Mouse (Mus musculus) c-Kit-negative CD71-positive TER-119-positive erythroid progenitor cells, embryonic 14.5 days (primary cell): Measurements from ENCODE around the gene Cldn20.

ENCODE experiments used
- DNase-seq: peaks from one replicate; pipeline ENCODE4 v3.0.0-alpha.2; 2013; ENCODE audit warnings: low read depth, low spot score

Gene Cldn20

GRCm38 (mm10) chr17:3532254-3532653 is at the start of gene Cldn20:
Cldn20 (plus strand) TSS chr17:3532554.
- no peak for DNase-seq

- no peak for DNase-seq
These were observed 49.3 kb upstream of the Cldn20 start for GRCm38 (mm10) chr17:3483091-3483490.

- no peak for DNase-seq
These were observed 46.5 kb upstream of the Cldn20 start for GRCm38 (mm10) chr17:3485851-3486250.

GRCm38 (mm10) chr17:3487211-3487610 is 45.1 kb upstream of the Cldn20 start:
- no peak for DNase-seq

GRCm38 (mm10) chr17:3487721-3488601 is 44.4 kb upstream of the Cldn20 start:
- no peak for DNase-seq

GRCm38 (mm10) chr17:3490216-3490895 is 42.0 kb upstream of the Cldn20 start:
- no peak for DNase-seq

GRCm38 (mm10) chr17:3491065-3491464 is 41.3 kb upstream of the Cldn20 start:
- no peak for DNase-seq

GRCm38 (mm10) chr17:3491667-3492066 is 40.7 kb upstream of the Cldn20 start:
- no peak for DNase-seq

- DNase-seq = no peak
These were observed 36.8 kb upstream of the Cldn20 start for GRCm38 (mm10) chr17:3495576-3495975.

- DNase-seq = no peak
These were observed 36.3 kb upstream of the Cldn20 start for GRCm38 (mm10) chr17:3496080-3496479.

GRCm38 (mm10) chr17:3498086-3498485 is 34.3 kb upstream of the Cldn20 start:
- no peak for DNase-seq

- DNase-seq = no peak
These were observed 33.8 kb upstream of the Cldn20 start for GRCm38 (mm10) chr17:3498580-3498979.

- no peak for DNase-seq
These were observed 32.9 kb upstream of the Cldn20 start for GRCm38 (mm10) chr17:3499468-3499867.

GRCm38 (mm10) chr17:3500076-3500475 is 32.3 kb upstream of the Cldn20 start:
- DNase-seq = no peak

GRCm38 (mm10) chr17:3500936-3501335 is 31.4 kb upstream of the Cldn20 start:
- DNase-seq = no peak

GRCm38 (mm10) chr17:3505711-3506110 is 26.6 kb upstream of the Cldn20 start:
- no peak for DNase-seq

GRCm38 (mm10) chr17:3506508-3506907 is 25.8 kb upstream of the Cldn20 start:
- DNase-seq = no peak

GRCm38 (mm10) chr17:3509841-3510240 is 22.5 kb upstream of the Cldn20 start:
- DNase-seq = no peak

- DNase-seq = no peak
These were observed 18.0 kb upstream of the Cldn20 start for GRCm38 (mm10) chr17:3514316-3514715.

- no peak for DNase-seq
These were observed 16.5 kb upstream of the Cldn20 start for GRCm38 (mm10) chr17:3515851-3516250.

- no peak for DNase-seq
These were observed 15.9 kb upstream of the Cldn20 start for GRCm38 (mm10) chr17:3516406-3516805.

GRCm38 (mm10) chr17:3520344-3520743 is 12.0 kb upstream of the Cldn20 start:
- DNase-seq = no peak
